Mouse (Mus musculus): Measurements from ENCODE around the gene Ap1s3.

DNA sequence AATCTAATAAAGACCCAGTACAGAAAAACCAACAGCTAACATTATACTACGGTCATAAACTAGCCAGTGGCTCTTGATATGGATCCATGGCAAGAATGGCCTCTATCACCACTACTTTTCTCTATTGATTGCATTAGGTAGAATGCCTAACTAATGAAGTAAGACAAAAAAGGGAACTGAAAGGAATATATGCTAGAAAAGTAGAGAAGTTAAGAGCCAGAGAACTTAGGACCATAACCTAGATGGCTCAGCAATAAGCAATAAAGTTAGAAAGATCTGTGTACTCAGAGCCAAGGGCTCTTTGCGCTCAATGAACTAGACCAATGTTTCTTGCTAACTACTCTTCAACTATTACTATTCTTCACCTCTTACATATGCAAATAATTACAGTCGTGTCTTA is 29.1 kb downstream of the Ap1s3 start:
- TF ChIP-seq CTCF (IDR thresholded peaks at IDR 0.05; ENCODE audit: low read depth) (no peak), EP300 (IDR thresholded peaks at IDR 0.05; ENCODE audit: low read depth) (no peak)

All from liver, postnatal 0 days (tissue).